Mouse (Mus musculus) lung, postnatal 4 days (tissue): Measurements from ENCODE around the gene Cep152.
A peak's percentile ranks its signal among the peaks of the same experiment; 100 is the strongest.

Experiments
- DNase-seq, 2 experiments: peaks; one replicate each; pipeline ENCODE4 v3.0.0; 2021

Gene Cep152

GRCm38 (mm10) chr2:125624127-125624685, 707 bp downstream of the Cep152 start:
- DNase-seq: no peak

- no peak for DNase-seq
Observed at GRCm38 (mm10) chr2:125623211-125623610, 1.7 kb downstream of the Cep152 start.

GRCm38 (mm10) chr2:125620213-125620907, 4.6 kb downstream of the Cep152 start:
- no peak for DNase-seq

- DNase-seq: no peak
Observed at GRCm38 (mm10) chr2:125615858-125616424, 9.0 kb downstream of the Cep152 start.

GRCm38 (mm10) chr2:125615440-125615839, 9.5 kb downstream of the Cep152 start:
- DNase-seq: no peak

GRCm38 (mm10) chr2:125606220-125606845, 18.6 kb downstream of the Cep152 start:
- DNase-seq: peak; percentile 66 to 87

- peak; percentile 78 to 81 for DNase-seq
Observed at GRCm38 (mm10) chr2:125604646-125605045, 20.3 kb downstream of the Cep152 start.

- no peak for DNase-seq
Observed at GRCm38 (mm10) chr2:125602970-125603369, 21.9 kb downstream of the Cep152 start.

GRCm38 (mm10) chr2:125598958-125599357, 26.0 kb downstream of the Cep152 start:
- no peak for DNase-seq

- no peak for DNase-seq
Observed at GRCm38 (mm10) chr2:125598251-125598650, 26.7 kb downstream of the Cep152 start.

GRCm38 (mm10) chr2:125594786-125595185, 30.1 kb downstream of the Cep152 start:
- DNase-seq: no peak

GRCm38 (mm10) chr2:125594072-125594471, 30.8 kb downstream of the Cep152 start:
- DNase-seq: no peak

- DNase-seq: no peak
Observed at GRCm38 (mm10) chr2:125591895-125592294, 33.0 kb downstream of the Cep152 start.

- DNase-seq: no peak
Observed at GRCm38 (mm10) chr2:125589287-125589686, 35.6 kb downstream of the Cep152 start.

GRCm38 (mm10) chr2:125581081-125581480, 43.8 kb downstream of the Cep152 start:
- DNase-seq: no peak

GRCm38 (mm10) chr2:125577670-125578069, 47.2 kb downstream of the Cep152 start:
- DNase-seq: no peak

GRCm38 (mm10) chr2:125576498-125576897, 48.4 kb downstream of the Cep152 start:
- DNase-seq: no peak

- DNase-seq: no peak
Observed at GRCm38 (mm10) chr2:125575766-125576165, 49.1 kb downstream of the Cep152 start.

- no peak for DNase-seq
Observed at GRCm38 (mm10) chr2:125563884-125564283, 61.0 kb downstream of the Cep152 start.

GRCm38 (mm10) chr2:125562407-125562806, 62.5 kb downstream of the Cep152 start:
- no peak for DNase-seq

GRCm38 (mm10) chr2:125560037-125560436, 64.9 kb downstream of the Cep152 start:
- no peak for DNase-seq

GRCm38 (mm10) chr2:125558634-125559589, 66.0 kb downstream of the Cep152 start:
- DNase-seq: no peak

GRCm38 (mm10) chr2:125555830-125556229, 69.1 kb downstream of the Cep152 start:
- DNase-seq: no peak
